Mouse (Mus musculus) embryonic facial prominence, embryonic 14.5 days (tissue): ENCODE data around the gene Nid1. TPM values are rescaled to one million over a fixed set of nuclear protein-coding genes. Genes with fewer than 3 reads are reported as not detected.

Source experiments
- polyA plus RNA-seq: library from polyadenylated mRNA; unstranded; fragments of >200 nt; fragmentation: Nextera tagmentation; extraction: Ambion mirVana; gene quantifications from 2 replicates; pipeline ENCODE4 v1.2.1, GENCODE M21; 2014

The Nid1 gene
- polyA plus RNA-seq, 1 experiment from 2014 or later = 142 TPM

Other genes starting within 250 kb of the Nid1 start
- gene Gpr137b, start 43.5 kb upstream of the Nid1 start, polyA plus RNA-seq = 11.6 and 12.0 TPM in 2 replicates
- 4.5 and 6.2 TPM in 2 replicates for gene Lyst, start 152.8 kb downstream of the Nid1 start, polyA plus RNA-seq